Mouse (Mus musculus): ENCODE data around the gene Trmt2b.
A peak's percentile ranks its signal among the peaks of the same experiment; 100 is the strongest.
"Not testable (repeated sequence)": the region's sequence is repeated elsewhere in the genome, so short reads cannot be mapped to it uniquely, and the experiment has no call there.

The Trmt2b gene

GRCm38 (mm10) chrX:134220618-134221017 lies 56.2 kb downstream of the Trmt2b start:
- DNase-seq (ENCODE audit: low read depth, low spot score) = peak; percentile 74

- no peak for DNase-seq (ENCODE audit: low read depth, low spot score)
These were observed 58.6 kb downstream of the Trmt2b start for GRCm38 (mm10) chrX:134218161-134218560.

- no peak for DNase-seq (ENCODE audit: low read depth, low spot score)
These were observed 65.6 kb downstream of the Trmt2b start for GRCm38 (mm10) chrX:134211151-134211642.

- no peak for DNase-seq (ENCODE audit: low read depth, low spot score)
These were observed 68.3 kb downstream of the Trmt2b start for GRCm38 (mm10) chrX:134208491-134208890.

GRCm38 (mm10) chrX:134187201-134187600 lies 89.6 kb downstream of the Trmt2b start, which contains the start of gene Arl13a:
Gene Arl13a (plus strand): TSS chrX:134187501.
- DNase-seq (ENCODE audit: low read depth, low spot score) = not testable (repeated sequence)

- no peak for DNase-seq (ENCODE audit: low read depth, low spot score)
These were observed 102.1 kb downstream of the Trmt2b start for GRCm38 (mm10) chrX:134174699-134175098.

Measured in 3T3-L1 (cell line).